Mouse (Mus musculus) liver, embryonic 14.5 days (tissue): ENCODE measurements around the gene Pcnx4.

Source experiments
- CTCF ChIP-seq: IDR thresholded peaks from 2 replicates; pipeline ENCODE4 v1.5.1; 2016; ENCODE audit warnings: antibody characterized with exemption, low read depth, control low read depth
- EP300 ChIP-seq: IDR thresholded peaks from 2 replicates; pipeline ENCODE4 v1.6.1; 2016; ENCODE audit warnings: antibody characterized with exemption, low read depth

DNA sequence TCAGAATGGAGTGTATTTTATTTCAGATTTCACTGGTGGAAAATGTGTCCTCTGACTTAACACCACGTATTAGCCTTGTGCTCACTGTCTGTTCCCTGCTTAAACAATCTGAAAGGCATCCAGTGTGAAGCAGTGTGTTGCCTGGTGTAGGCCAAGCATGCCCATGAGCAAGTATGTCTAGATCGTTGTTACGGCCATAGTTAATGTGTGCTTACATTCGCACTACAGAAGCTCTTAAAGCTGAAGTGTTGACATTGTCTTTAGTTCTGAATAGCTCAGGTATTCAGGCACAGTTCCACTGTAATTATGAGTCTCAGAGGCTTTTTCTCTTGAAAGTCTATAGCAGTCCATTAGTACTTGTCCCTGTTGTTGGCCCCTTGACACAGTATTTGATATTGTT is 18.2 kb downstream of the Pcnx4 start:
- no peak for TF ChIP-seq EP300
- TF ChIP-seq CTCF: no peak
